Mouse (Mus musculus) hindbrain, embryonic 11.5 days (tissue): ENCODE measurements around the gene Ctbp1. TPM values are rescaled to one million over a fixed set of nuclear protein-coding genes. Genes with fewer than 3 reads are reported as not detected.

Experiments used
- ATAC-seq: fragments of 200-750 bp; cut with Nextera tagmentation; 2 replicates; pipeline ENCODE4 v1.8.0; 2017; ENCODE audit warnings: mild to moderate bottlenecking, moderate TSS enrichment, moderate library complexity; ENCODE audit not compliant: low FRiP score
- DNase-seq: peaks from one replicate; pipeline ENCODE4 v3.0.0-alpha.2; 2015; ENCODE audit warnings: low spot score
- H3K27ac ChIP-seq: fragments of 300-500 bp; sonication (generic); 2 replicates; pipeline ENCODE4 v1.5.1; 2014; ENCODE audit warnings: mild to moderate bottlenecking, low read depth, low read length
- H3K27me3 ChIP-seq: fragments of 300-500 bp; sonication (generic); 2 replicates; pipeline ENCODE4 v1.6.1; 2014; ENCODE audit warnings: mild to moderate bottlenecking, low read length, moderate library complexity, mixed read lengths; ENCODE audit not compliant: control insufficient read depth, insufficient read depth
- H3K36me3 ChIP-seq: fragments of 300-500 bp; sonication (generic); 2 replicates; pipeline ENCODE4 v1.6.1; 2014; ENCODE audit warnings: mild to moderate bottlenecking, low read length, moderate library complexity, mixed read lengths; ENCODE audit not compliant: control insufficient read depth, insufficient read depth
- H3K4me1 ChIP-seq: fragments of 300-500 bp; sonication (generic); replicated peaks from 2 replicates; pipeline ENCODE4 v1.6.1; 2014; ENCODE audit warnings: low read length, mixed read lengths; ENCODE audit not compliant: control insufficient read depth, insufficient read depth
- H3K4me2 ChIP-seq: fragments of 300-500 bp; sonication (generic); replicated peaks from 2 replicates; pipeline ENCODE4 v1.6.1; 2014; ENCODE audit warnings: mild to moderate bottlenecking, low read depth, low read length
- H3K4me3 ChIP-seq: fragments of 300-500 bp; sonication (generic); 2 replicates; pipeline ENCODE4 v1.5.1; 2014; ENCODE audit warnings: low read depth, low read length
- H3K9ac ChIP-seq: fragments of 300-500 bp; sonication (generic); 2 replicates; pipeline ENCODE4 v1.6.1; 2014; ENCODE audit warnings: low read depth, low read length
- H3K9me3 ChIP-seq: fragments of 300-500 bp; sonication (generic); 2 replicates; pipeline ENCODE4 v1.6.1; 2016; ENCODE audit warnings: low read length; ENCODE audit not compliant: control insufficient read depth
- WGBS: fragments of 180-500 bp; shearing (Covaris S2); extraction: QIAGEN DNeasy Blood & Tissue Kit; methylation state at CpG from one replicate; pipeline ENCODE4 v1.1.7; 2014; 5-methylcytosine and 5-hydroxymethylcytosine counted together
- polyA plus RNA-seq: library from polyadenylated mRNA; unstranded; fragments of >200 nt; fragmentation: Nextera tagmentation; extraction: Ambion mirVana; gene quantifications from 2 replicates; pipeline ENCODE4 v1.2.1, GENCODE M21; 2014

The Ctbp1 gene
- polyA plus RNA-seq, 1 experiment from 2014 or later: 456 TPM

GRCm38 (mm10) chr5:33208533-33209245 is 66.1 kb downstream of the Ctbp1 start:
- no peak overlapping the region for H3K27ac ChIP-seq
- no peaks in the 10 kb centered on the region for H3K36me3 ChIP-seq
- no peak for DNase-seq
- H3K4me3 ChIP-seq: no peak overlapping the region
- ATAC-seq: no peak
- H3K9ac ChIP-seq: no peak overlapping the region
- 80% methylated on average over 14 of the region's 14 CpGs for WGBS
- no peaks in the 10 kb centered on the region for H3K27me3 ChIP-seq
- no peaks in the 10 kb centered on the region for H3K4me1 ChIP-seq
- no peak overlapping the region for H3K4me2 ChIP-seq
- no peaks in the 10 kb centered on the region for H3K9me3 ChIP-seq

- H3K27ac ChIP-seq: no peak overlapping the region
- no peak for ATAC-seq
- no peak overlapping the region for H3K9ac ChIP-seq
- WGBS: 65% methylated on average over 9 of the region's 9 CpGs
- H3K27me3 ChIP-seq: no peaks in the 10 kb centered on the region
- no peak overlapping the region for H3K4me2 ChIP-seq
- no peaks in the 10 kb centered on the region for H3K36me3 ChIP-seq
- no peak overlapping the region for H3K4me3 ChIP-seq
- no peaks in the 10 kb centered on the region for H3K4me1 ChIP-seq
- H3K9me3 ChIP-seq: no peaks in the 10 kb centered on the region
- no peak for DNase-seq
Measured at GRCm38 (mm10) chr5:33207136-33207535, 67.7 kb downstream of the Ctbp1 start.

- Histone ChIP-seq H3K27me3 (no peaks in the 10 kb centered on the region), H3K9ac (no peak overlapping the region), H3K4me1 (no peaks in the 10 kb centered on the region), H3K4me3 (no peak overlapping the region), H3K9me3 (no peaks in the 10 kb centered on the region), H3K4me2 (no peak overlapping the region), H3K36me3 (no peaks in the 10 kb centered on the region), H3K27ac (no peak overlapping the region)
- ATAC-seq (no peak), DNase-seq (no peak)
- WGBS: 87% methylated on average over 7 of the region's 7 CpGs
Measured at GRCm38 (mm10) chr5:33206328-33206727, 68.5 kb downstream of the Ctbp1 start.

GRCm38 (mm10) chr5:33204284-33204683 is 70.5 kb downstream of the Ctbp1 start:
- ATAC-seq: no peak
- no peaks in the 10 kb centered on the region for H3K27me3 ChIP-seq

GRCm38 (mm10) chr5:33203691-33204242 is 71.0 kb downstream of the Ctbp1 start:
- no peak overlapping the region for H3K4me3 ChIP-seq
- H3K36me3 ChIP-seq: no peaks in the 10 kb centered on the region
- no peaks in the 10 kb centered on the region for H3K27me3 ChIP-seq
- no peaks in the 10 kb centered on the region for H3K4me1 ChIP-seq
- no peak overlapping the region for H3K4me2 ChIP-seq
- H3K9me3 ChIP-seq: no peaks in the 10 kb centered on the region
- WGBS: 19% methylated on average over 9 of the region's 9 CpGs
- no peak overlapping the region for H3K27ac ChIP-seq
- peak; percentile 93 for DNase-seq
- ATAC-seq: no peak
- H3K9ac ChIP-seq: no peak overlapping the region

More at GRCm38 (mm10) chr5:33204284-33204683, 70.5 kb downstream of the Ctbp1 start:
- Histone ChIP-seq H3K27ac (no peak overlapping the region), H3K36me3 (no peaks in the 10 kb centered on the region), H3K4me2 (no peak overlapping the region), H3K9ac (no peak overlapping the region), H3K9me3 (no peaks in the 10 kb centered on the region), H3K4me3 (no peak overlapping the region), H3K4me1 (no peaks in the 10 kb centered on the region)
- 75% methylated on average over 7 of the region's 7 CpGs for WGBS
- DNase-seq: no peak

GRCm38 (mm10) chr5:33203171-33203565 is 71.6 kb downstream of the Ctbp1 start:
- Histone ChIP-seq H3K27ac (no peak overlapping the region), H3K9ac (no peak overlapping the region), H3K9me3 (no peaks in the 10 kb centered on the region), H3K27me3 (no peaks in the 10 kb centered on the region), H3K4me2 (no peak overlapping the region), H3K4me3 (no peak overlapping the region), H3K4me1 (no peaks in the 10 kb centered on the region), H3K36me3 (no peaks in the 10 kb centered on the region)
- ATAC-seq: no peak
- WGBS: 82% methylated on average over 6 of the region's 6 CpGs
- DNase-seq: no peak

GRCm38 (mm10) chr5:33202516-33203170 is 72.2 kb downstream of the Ctbp1 start:
- Histone ChIP-seq H3K4me3 (no peak overlapping the region), H3K4me2 (no peak overlapping the region), H3K27me3 (no peaks in the 10 kb centered on the region), H3K4me1 (no peaks in the 10 kb centered on the region), H3K27ac (no peak overlapping the region), H3K36me3 (no peaks in the 10 kb centered on the region), H3K9ac (no peak overlapping the region), H3K9me3 (no peaks in the 10 kb centered on the region)
- WGBS: 88% methylated on average over 13 of the region's 13 CpGs
- DNase-seq (no peak), ATAC-seq (no peak)

GRCm38 (mm10) chr5:33201697-33202096 is 73.1 kb downstream of the Ctbp1 start:
- no peak for ATAC-seq
- H3K27me3 ChIP-seq: no peaks in the 10 kb centered on the region
- H3K36me3 ChIP-seq: no peaks in the 10 kb centered on the region
- no peak overlapping the region for H3K27ac ChIP-seq
- H3K9ac ChIP-seq: no peak overlapping the region
- H3K9me3 ChIP-seq: no peaks in the 10 kb centered on the region
- 73% methylated on average over 13 of the region's 13 CpGs for WGBS
- DNase-seq: no peak
- H3K4me2 ChIP-seq: no peak overlapping the region
- H3K4me3 ChIP-seq: no peak overlapping the region
- H3K4me1 ChIP-seq: no peaks in the 10 kb centered on the region

- H3K4me2 ChIP-seq: no peak overlapping the region
- H3K9ac ChIP-seq: no peak overlapping the region
- 75% methylated on average over 1 of the region's 1 CpGs for WGBS
- no peaks in the 10 kb centered on the region for H3K4me1 ChIP-seq
- no peaks in the 10 kb centered on the region for H3K9me3 ChIP-seq
- H3K36me3 ChIP-seq: no peaks in the 10 kb centered on the region
- DNase-seq (no peak), ATAC-seq (no peak)
- H3K27ac ChIP-seq: no peak overlapping the region
- H3K27me3 ChIP-seq: no peaks in the 10 kb centered on the region
- no peak overlapping the region for H3K4me3 ChIP-seq
Measured at GRCm38 (mm10) chr5:33200071-33200470, 74.7 kb downstream of the Ctbp1 start.
